Mouse (Mus musculus): ENCODE results near the gene Ppp1r21. TPM values are rescaled to one million over a fixed set of nuclear protein-coding genes. Genes with fewer than 3 reads are reported as not detected.

Gene Ppp1r21
- total and polyA plus RNA-seq, 3 experiments = 21.5 to 30.4 (median 27.7) TPM

DNA sequence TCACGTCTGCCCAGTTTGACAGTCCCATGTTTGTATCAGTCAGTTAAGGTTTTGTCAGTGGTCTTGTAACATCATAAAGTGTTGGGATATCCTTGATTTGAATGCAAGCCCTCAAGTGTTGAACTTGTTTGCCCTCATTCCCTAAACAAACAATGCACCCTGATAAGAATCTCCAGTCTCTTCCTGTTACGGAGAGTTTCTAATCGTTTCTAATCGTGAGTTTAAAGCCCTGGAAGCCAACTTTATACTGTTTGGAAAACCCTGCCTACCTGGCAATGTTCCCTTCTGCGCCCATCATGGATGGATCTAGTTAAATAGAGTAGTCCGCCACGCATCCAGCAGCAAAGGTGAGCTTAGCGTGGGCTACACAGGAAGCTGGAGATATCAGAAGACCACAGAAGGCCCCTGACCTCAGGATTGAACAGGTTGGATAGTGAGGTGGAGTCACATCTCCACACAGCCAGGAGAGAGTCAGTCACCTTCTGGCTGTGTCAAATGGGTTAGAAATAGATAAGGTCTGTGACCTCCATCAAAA lies 70.6 kb downstream of the Ppp1r21 start:
- Histone ChIP-seq H3K36me3 (replicated peaks in 1 of 2; ENCODE audit: control insufficient read depth in 1 of 2, insufficient read depth in 1 of 2, low read length in 1 of 2) (peaks cover 0 to 7% of the 10 kb centered on the region in 2 experiments), H3K9ac (ENCODE audit: insufficient read depth, low read depth) (no peak overlapping the region), H3K9me3 (replicated peaks; ENCODE audit: low read length) (no peaks in the 10 kb centered on the region), H3K79me2 (replicated peaks; ENCODE audit: control insufficient read depth, extremely low read depth, insufficient read depth, poor library complexity, severe bottlenecking) (no peaks in the 10 kb centered on the region), H3K4me2 (ENCODE audit: insufficient read depth, low read depth, poor library complexity, severe bottlenecking) (no peak overlapping the region), H3K4me3 (replicated peaks in 1 of 3; ENCODE audit: low read depth in 2 of 3, low read length in 2 of 3, poor library complexity in 1 of 3) (no peak overlapping the region), H3K27me3 (replicated peaks) (no peaks in the 10 kb centered on the region), H3K27ac (ENCODE audit: insufficient read depth, low read depth) (no peak overlapping the region), H3K4me1 (ENCODE audit: control insufficient read depth in 1 of 2, insufficient read depth in 2 of 2) (peaks cover 13 to 32% of the 10 kb centered on the region in 2 experiments)
- no peak for DNase-seq (ENCODE audit: extremely low read depth)
- dilution Hi-C loops (cut with MboI; ENCODE audit: extremely low pct_ligation_motif_present, extremely low pct_unique_long_range_greater_than_20kb, low sequenced_read_pairs) (no loop called here), in situ Hi-C loops (cut with MboI; ENCODE audit: low pct_ligation_motif_present, low pct_unique_long_range_greater_than_20kb, low sequenced_read_pairs) (no loop called here)
- TF ChIP-seq NELFE (IDR thresholded peaks at IDR 0.05; ENCODE audit: low read depth, low read length) (no peak), ZMIZ1 (IDR thresholded peaks at IDR 0.05; ENCODE audit: low read depth, low read length) (no peak), MAX (IDR thresholded peaks at IDR 0.05; ENCODE audit: low read length) (no peak), USF1 (IDR thresholded peaks at IDR 0.05; ENCODE audit: low read depth, low read length) (no peak), CHD1 (IDR thresholded peaks at IDR 0.05; ENCODE audit: low read depth, low read length) (no peak), NRF1 (IDR thresholded peaks at IDR 0.05; ENCODE audit: low read depth, low read length) (no peak), KAT2A (IDR thresholded peaks at IDR 0.05; ENCODE audit: insufficient replicate concordance, low read length) (no peak), ETS1 (conservative IDR thresholded peaks at IDR 0.05; ENCODE audit: low read depth, low read length) (no peak), MXI1 (IDR thresholded peaks at IDR 0.05; ENCODE audit: low read depth, low read length) (no peak), E2F4 (IDR thresholded peaks at IDR 0.05; ENCODE audit: insufficient replicate concordance, low read depth, low read length) (no peak), MAZ (IDR thresholded peaks at IDR 0.05; ENCODE audit: low read depth, low read length) (no peak), CHD2 (IDR thresholded peaks at IDR 0.05; ENCODE audit: low read length) (no peak), MEF2A (IDR thresholded peaks at IDR 0.05; ENCODE audit: borderline replicate concordance, low read depth, low read length) (no peak)

DNA sequence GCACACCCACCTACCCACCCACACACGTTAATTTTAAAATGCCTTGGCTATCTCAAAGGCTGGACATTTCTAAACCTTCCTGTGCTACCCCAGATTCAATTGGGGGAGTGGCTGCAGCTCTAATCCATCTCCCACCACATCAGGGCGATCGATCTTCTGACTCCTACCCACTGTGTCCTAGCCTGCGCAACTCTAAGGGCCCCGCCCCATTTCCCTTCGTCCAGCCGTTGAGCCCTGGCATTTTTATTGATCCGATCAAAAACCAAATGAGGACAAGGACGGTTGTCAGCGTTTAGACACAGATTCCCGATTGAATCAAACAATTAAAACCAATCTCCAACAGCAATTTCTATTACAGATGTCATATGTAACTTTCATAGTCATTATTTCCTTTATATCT lies 74.0 kb downstream of the Ppp1r21 start:
- H3K4me3 ChIP-seq (replicated peaks in 1 of 3; ENCODE audit: low read depth in 2 of 3, low read length in 2 of 3, poor library complexity in 1 of 3) = no peak overlapping the region
- H3K9me3 ChIP-seq (replicated peaks; ENCODE audit: low read length) = no peaks in the 10 kb centered on the region
- H3K79me2 ChIP-seq (replicated peaks; ENCODE audit: control insufficient read depth, extremely low read depth, insufficient read depth, poor library complexity, severe bottlenecking) = no peaks in the 10 kb centered on the region
- dilution Hi-C loops (cut with MboI; ENCODE audit: extremely low pct_ligation_motif_present, extremely low pct_unique_long_range_greater_than_20kb, low sequenced_read_pairs) (no loop called here), in situ Hi-C loops (cut with MboI; ENCODE audit: low pct_ligation_motif_present, low pct_unique_long_range_greater_than_20kb, low sequenced_read_pairs) (no loop called here)
- peaks cover 3 to 14% of the 10 kb centered on the region in 2 experiments; a peak in 3 of 4 replicates for H3K4me1 ChIP-seq (ENCODE audit: control insufficient read depth in 1 of 2, insufficient read depth in 2 of 2)
- H3K27me3 ChIP-seq (replicated peaks) = no peaks in the 10 kb centered on the region
- no peak for DNase-seq (ENCODE audit: extremely low read depth)
- H3K4me2 ChIP-seq (ENCODE audit: insufficient read depth, low read depth, poor library complexity, severe bottlenecking) = no peak overlapping the region
- no peak overlapping the region for H3K27ac ChIP-seq (ENCODE audit: insufficient read depth, low read depth)
- H3K36me3 ChIP-seq (replicated peaks in 1 of 2; ENCODE audit: control insufficient read depth in 1 of 2, insufficient read depth in 1 of 2, low read length in 1 of 2) = peaks cover 0 to 9% of the 10 kb centered on the region in 2 experiments
- TF ChIP-seq ZKSCAN1 (IDR thresholded peaks at IDR 0.05; ENCODE audit: borderline replicate concordance, low read depth, low read length) (no peak), USF2 (conservative IDR thresholded peaks at IDR 0.05; ENCODE audit: low read depth, low read length) (no peak), ZC3H11A (IDR thresholded peaks at IDR 0.05; ENCODE audit: low read depth, low read length) (no peak), CHD1 (IDR thresholded peaks at IDR 0.05; ENCODE audit: low read depth, low read length) (no peak), SMC3 (IDR thresholded peaks at IDR 0.05; ENCODE audit: low read depth, low read length) (no peak), TBP (conservative IDR thresholded peaks at IDR 0.05; ENCODE audit: low read depth, low read length) (no peak), ETS1 (conservative IDR thresholded peaks at IDR 0.05; ENCODE audit: low read depth, low read length) (no peak), ZNF384 (IDR thresholded peaks at IDR 0.05; ENCODE audit: low read depth, low read length) (no peak), BHLHE40 (IDR thresholded peaks at IDR 0.05; ENCODE audit: low read depth, low read length) (no peak), JUN (IDR thresholded peaks at IDR 0.05; ENCODE audit: insufficient read depth, low read depth, low read length) (no peak), EP300 (IDR thresholded peaks at IDR 0.05; ENCODE audit: low read length) (no peak), GABPA (IDR thresholded peaks at IDR 0.05; ENCODE audit: insufficient replicate concordance, low read depth, low read length) (no peak), RAD21 (IDR thresholded peaks at IDR 0.05; ENCODE audit: low read depth, low read length) (no peak), CTCF (conservative IDR thresholded peaks at IDR 0.05 in 1 of 2, IDR thresholded peaks at IDR 0.05 in 1 of 2; ENCODE audit: low read depth in 2 of 2, low read length in 2 of 2) (no peak), KAT2A (IDR thresholded peaks at IDR 0.05; ENCODE audit: insufficient replicate concordance, low read length) (no peak), MAZ (IDR thresholded peaks at IDR 0.05; ENCODE audit: low read depth, low read length) (no peak), TCF12 (IDR thresholded peaks at IDR 0.05; ENCODE audit: low read depth, low read length) (no peak), IRF4 (IDR thresholded peaks at IDR 0.05; ENCODE audit: low read depth, low read length) (no peak), MEF2A (IDR thresholded peaks at IDR 0.05; ENCODE audit: borderline replicate concordance, low read depth, low read length) (no peak)
- no peak overlapping the region for H3K9ac ChIP-seq (ENCODE audit: insufficient read depth, low read depth)

Data from CH12.LX (cell line).